Mouse (Mus musculus) mature B cell (primary cell): ENCODE results near the gene Med24.

Experiments
- in situ Hi-C: fragments of 300-500 bp; cut with MboI; formaldehyde crosslinking; loops from 2 replicates; pipeline ENCODE4 v1.14.3; 2019

Gene Med24

GRCm38 (mm10) chr11:98729119-98729588 is at the start of gene Med24:
Med24 (minus strand) TSS chr11:98729435.
- in situ Hi-C loops, result no loop called here

GRCm38 (mm10) chr11:98777888-98778287 is 48.7 kb upstream of the Med24 start:
- in situ Hi-C loops, result no loop called here

GRCm38 (mm10) chr11:98776843-98777590 is 47.8 kb upstream of the Med24 start:
- in situ Hi-C loops, result no loop called here

- in situ Hi-C loops, result no loop called here
These were observed 47.0 kb upstream of the Med24 start for GRCm38 (mm10) chr11:98776052-98776764.

- in situ Hi-C loops, result no loop called here
These were observed 46.3 kb upstream of the Med24 start for GRCm38 (mm10) chr11:98775348-98776051.

- in situ Hi-C loops, result no loop called here
These were observed 45.5 kb upstream of the Med24 start, which contains the start of gene Nr1d1 for GRCm38 (mm10) chr11:98774582-98775347. Nr1d1 (minus strand) TSS chr11:98775333.

GRCm38 (mm10) chr11:98773635-98774295 is 44.5 kb upstream of the Med24 start:
- in situ Hi-C loops, result no loop called here

- in situ Hi-C loops, result no loop called here
These were observed 43.5 kb upstream of the Med24 start for GRCm38 (mm10) chr11:98772667-98773171.

GRCm38 (mm10) chr11:98771844-98772525 is 42.8 kb upstream of the Med24 start:
- in situ Hi-C loops, result no loop called here

- in situ Hi-C loops, result no loop called here
These were observed 41.9 kb upstream of the Med24 start for GRCm38 (mm10) chr11:98771131-98771530.

GRCm38 (mm10) chr11:98770096-98770975 is 41.1 kb upstream of the Med24 start:
- in situ Hi-C loops, result no loop called here

GRCm38 (mm10) chr11:98769007-98769954 is 40.0 kb upstream of the Med24 start:
- in situ Hi-C loops, result no loop called here

GRCm38 (mm10) chr11:98768127-98769006 is 39.1 kb upstream of the Med24 start:
- in situ Hi-C loops, result no loop called here

GRCm38 (mm10) chr11:98767713-98768112 is 38.5 kb upstream of the Med24 start:
- in situ Hi-C loops, result no loop called here

- in situ Hi-C loops, result no loop called here
These were observed 38.0 kb upstream of the Med24 start for GRCm38 (mm10) chr11:98767276-98767675.

GRCm38 (mm10) chr11:98766816-98767215 is 37.6 kb upstream of the Med24 start:
- in situ Hi-C loops, result no loop called here

- in situ Hi-C loops, result no loop called here
These were observed 37.1 kb upstream of the Med24 start for GRCm38 (mm10) chr11:98766346-98766745.
